Mouse (Mus musculus) left cerebral cortex, postnatal 10 days (tissue): ENCODE measurements around the gene Bcar3. TPM values are rescaled to one million over a fixed set of nuclear protein-coding genes. Genes with fewer than 3 reads are reported as not detected.

ENCODE experiments used
- DNase-seq, 2 experiments: peaks; one replicate each; pipeline ENCODE4 v3.0.0; 2021 to 2022; ENCODE audit warnings: low spot score in 2 of 2, mixed read lengths in 1 of 2; ENCODE audit errors: extremely low spot score in 1 of 2
- intact Hi-C: fragments of 180-260 bp; cut with DNase I; formaldehyde crosslinking; loops from one replicate; pipeline ENCODE4 v1.15.1; 2025
- total RNA-seq, 2 experiments: library from RNA; stranded (reverse); gene quantifications; 2 replicates each; pipeline ENCODE4 v1.2.3; 2021

The Bcar3 gene
- total RNA-seq, 2 experiments from 2014 or later: 8.4 to 8.6 TPM

GRCm38 (mm10) chr3:122461932-122462871 is 168.3 kb downstream of the Bcar3 start:
- peak in 1 of 2 experiments; percentile 79 for DNase-seq
- intact Hi-C loops: loop anchor here (5.0 kb wide), 4 partner anchors 155 to 440 kb away; partner anchors contain the start of genes Bcar3 and Fnbp1l

DNA sequence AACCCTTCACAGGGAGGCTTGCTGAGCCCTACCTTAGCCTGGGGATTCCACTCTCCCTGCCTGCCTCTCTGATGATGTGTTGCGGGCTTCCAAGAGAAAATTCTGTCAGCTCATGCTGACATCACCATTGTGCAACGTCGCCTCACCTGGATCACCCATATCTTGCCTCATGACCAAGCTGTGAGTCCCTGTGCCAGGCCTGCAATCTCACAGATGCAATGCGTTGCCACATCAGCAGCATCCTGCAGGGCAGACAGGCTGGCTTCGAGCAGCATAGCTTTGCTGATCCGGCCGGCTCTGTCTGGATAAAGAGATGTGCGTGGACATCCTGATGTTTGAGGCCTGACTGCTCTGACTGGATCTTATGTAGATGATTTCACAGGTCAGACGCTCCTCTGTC is 169.2 kb downstream of the Bcar3 start:
- intact Hi-C loops: loop anchor here (5.0 kb wide), 4 partner anchors 154 to 439 kb away; partner anchors contain the start of genes Bcar3 and Fnbp1l
- no peak for DNase-seq

DNA sequence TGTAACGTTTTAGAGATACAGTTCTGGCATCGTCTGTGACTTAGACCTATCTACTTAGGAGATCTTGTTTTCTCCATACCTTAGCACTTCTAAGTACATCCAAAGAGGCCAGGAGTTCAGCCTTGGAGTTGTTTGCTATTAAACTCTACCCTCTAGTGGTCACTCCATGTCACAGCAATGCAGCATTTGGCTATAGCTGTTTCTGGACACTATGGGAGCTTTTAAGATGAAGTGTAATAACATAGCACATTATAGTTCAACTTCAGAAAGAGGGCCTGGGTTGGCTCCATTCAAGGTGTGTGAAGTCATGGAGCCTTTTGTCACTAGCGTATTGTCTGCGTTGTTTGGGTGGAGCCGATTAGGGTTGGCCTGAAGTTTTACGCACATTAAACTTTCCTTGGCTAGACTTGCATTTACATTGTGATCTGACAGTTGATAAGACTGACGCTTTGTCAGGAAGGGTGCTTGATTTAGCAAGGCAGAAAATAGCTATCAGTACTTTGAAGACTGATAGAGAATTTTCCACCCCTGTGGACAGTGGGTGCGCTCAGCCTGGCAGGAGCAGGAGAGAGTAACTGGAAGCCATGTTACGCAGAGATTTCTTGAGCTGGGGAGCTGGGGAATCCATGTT is 172.3 kb downstream of the Bcar3 start:
- intact Hi-C loops: loop anchor here (2.0 kb wide), 1 partner anchor 153 kb away; no protein-coding TSS in a partner anchor
- peak in 1 of 2 experiments; percentile 52 for DNase-seq

DNA sequence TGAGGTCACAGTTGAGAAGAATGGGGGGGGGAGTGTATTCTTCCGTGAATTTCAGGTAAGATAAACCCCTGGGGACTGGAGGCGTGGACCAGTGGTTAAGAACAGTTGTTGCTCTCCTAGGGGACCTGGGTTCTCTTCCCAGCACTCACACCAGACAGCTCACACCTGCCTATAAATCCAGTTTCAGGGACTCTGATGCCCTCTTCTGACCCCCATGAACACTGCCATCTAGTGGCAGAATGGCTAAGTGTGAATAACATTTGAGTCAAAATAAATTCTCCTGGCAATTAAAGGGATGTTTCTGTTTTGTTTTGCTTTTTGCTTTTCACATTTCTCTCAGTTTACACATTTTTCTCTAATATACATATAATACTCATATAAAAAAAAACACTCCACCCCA is 174.0 kb downstream of the Bcar3 start:
- DNase-seq: no peak
- intact Hi-C loops: loop anchor here (2.0 kb wide), 1 partner anchor 155 kb away; no protein-coding TSS in a partner anchor

- intact Hi-C loops: no loop called here
These were observed 176.5 kb downstream of the Bcar3 start for GRCm38 (mm10) chr3:122470326-122471016.

GRCm38 (mm10) chr3:122471017-122471721 is 177.2 kb downstream of the Bcar3 start:
- intact Hi-C loops: no loop called here
- peak in 1 of 2 experiments; percentile 46 for DNase-seq

More at GRCm38 (mm10) chr3:122470326-122471016, 176.5 kb downstream of the Bcar3 start:
- no peak for DNase-seq

DNA sequence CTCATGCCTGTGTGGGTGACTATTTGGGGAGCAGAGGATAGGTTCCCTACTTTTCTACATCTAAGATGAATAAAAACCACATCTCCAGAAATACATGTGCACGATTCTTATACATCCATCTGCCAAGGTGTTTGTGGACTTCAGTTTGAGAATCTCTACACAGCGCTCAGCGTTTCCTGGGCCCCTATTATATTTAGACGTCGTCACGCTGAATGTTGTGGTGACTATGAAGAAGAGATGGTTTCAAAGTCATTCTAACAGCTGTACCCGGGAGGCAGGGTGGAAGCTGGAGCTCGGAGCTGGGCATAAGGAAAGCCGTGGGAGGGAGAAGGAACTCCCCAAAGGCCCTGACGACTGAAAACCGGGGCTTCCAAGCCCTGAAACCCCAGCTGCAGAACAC is 178.5 kb downstream of the Bcar3 start:
- peak in 1 of 2 experiments; percentile 38 for DNase-seq
- intact Hi-C loops: no loop called here

- no peak for DNase-seq
- intact Hi-C loops: no loop called here
These were observed 179.6 kb downstream of the Bcar3 start for GRCm38 (mm10) chr3:122473523-122474034.

DNA sequence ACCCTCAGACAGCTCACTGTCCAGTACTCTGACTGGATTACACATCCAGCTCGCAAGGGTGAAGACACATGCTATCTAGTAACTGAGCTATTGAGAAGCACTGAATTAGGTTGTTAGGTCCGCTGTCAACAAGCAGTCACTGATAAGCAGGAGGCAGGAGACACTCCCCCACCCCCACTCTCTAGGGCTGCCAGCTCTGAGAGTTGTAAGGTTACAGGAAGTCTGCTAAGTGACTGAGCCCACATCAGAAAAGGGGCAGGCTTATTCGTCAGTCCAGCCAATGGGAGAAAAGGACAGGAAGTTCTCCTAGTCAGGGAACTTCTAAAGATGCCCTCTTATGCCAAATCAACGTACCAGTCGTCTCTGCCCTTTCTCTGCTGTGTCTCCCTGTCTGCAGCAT is 180.1 kb downstream of the Bcar3 start:
- intact Hi-C loops: no loop called here
- peak in 1 of 2 experiments; percentile 79 for DNase-seq

- intact Hi-C loops: no loop called here
These were observed 180.9 kb downstream of the Bcar3 start for GRCm38 (mm10) chr3:122474796-122475195.

GRCm38 (mm10) chr3:122475735-122476134 is 181.8 kb downstream of the Bcar3 start:
- intact Hi-C loops: no loop called here
- peak in 1 of 2 experiments; percentile 52 for DNase-seq

More at GRCm38 (mm10) chr3:122474796-122475195, 180.9 kb downstream of the Bcar3 start:
- peak in 1 of 2 experiments; percentile 76 for DNase-seq

GRCm38 (mm10) chr3:122476656-122477055 is 182.7 kb downstream of the Bcar3 start:
- intact Hi-C loops: no loop called here
- DNase-seq: no peak

- DNase-seq: peak in 1 of 2 experiments; percentile 53
- intact Hi-C loops: no loop called here
These were observed 183.6 kb downstream of the Bcar3 start for GRCm38 (mm10) chr3:122477541-122477940.

DNA sequence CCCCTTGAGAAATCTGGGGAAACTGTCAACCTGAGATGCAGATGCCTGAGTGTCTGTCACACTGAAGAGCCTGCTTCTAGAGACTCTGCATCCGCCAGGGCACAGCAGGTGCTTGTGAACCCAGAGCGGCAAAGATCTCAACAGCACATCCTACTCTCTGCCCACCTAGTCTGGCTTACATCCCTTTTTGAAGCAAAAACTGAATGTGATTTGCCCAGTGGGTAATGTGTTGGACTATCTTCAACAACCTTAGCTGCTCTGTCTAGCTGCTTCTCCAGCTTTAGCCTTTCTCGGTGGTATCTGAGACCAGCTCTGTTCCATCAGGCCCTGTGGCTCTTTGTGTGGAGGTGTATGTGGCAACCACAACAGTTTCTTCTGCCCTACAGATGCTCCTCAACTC is 184.8 kb downstream of the Bcar3 start:
- DNase-seq: no peak
- intact Hi-C loops: no loop called here

- DNase-seq: peak in 1 of 2 experiments; percentile 68
- intact Hi-C loops: no loop called here
These were observed 186.2 kb downstream of the Bcar3 start for GRCm38 (mm10) chr3:122480065-122480675.

DNA sequence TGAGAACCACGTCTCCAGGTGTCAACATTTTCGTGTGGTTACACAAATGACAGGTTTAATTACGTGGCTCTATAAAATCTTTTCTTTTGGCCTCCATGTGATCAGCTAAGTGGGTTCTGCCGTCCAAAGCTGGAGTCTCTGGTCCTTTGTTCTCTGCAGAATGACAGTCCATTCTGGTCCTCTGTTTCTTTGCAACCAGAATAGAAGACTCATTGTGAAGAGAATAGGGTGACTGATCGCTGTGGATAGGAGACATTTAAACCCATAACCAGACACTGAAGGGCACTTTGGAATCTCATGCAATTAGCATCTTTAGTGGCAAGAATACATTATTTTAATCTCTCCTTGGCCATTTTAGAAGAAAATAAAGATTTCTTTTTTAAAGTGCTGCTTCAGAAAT is 187.1 kb downstream of the Bcar3 start:
- DNase-seq: no peak
- intact Hi-C loops: no loop called here

- intact Hi-C loops: no loop called here
- DNase-seq: peak in 1 of 2 experiments; percentile 33
These were observed 188.2 kb downstream of the Bcar3 start for GRCm38 (mm10) chr3:122481891-122482739.
